Mouse (Mus musculus) gastrocnemius, postnatal 36 days (tissue): ENCODE data around the gene Otoa. TPM values are rescaled to one million over a fixed set of nuclear protein-coding genes. Genes with fewer than 3 reads are reported as not detected.

Source experiments
- DNase-seq, 2 experiments: peaks; one replicate each; pipeline ENCODE4 v3.0.0; 2022
- intact Hi-C: fragments of 180-260 bp; cut with DNase I; formaldehyde crosslinking; loops from one replicate; pipeline ENCODE4 v1.15.1; 2025
- total RNA-seq, 2 experiments: library from RNA; stranded (reverse); gene quantifications; 2 replicates each; pipeline ENCODE4 v1.2.3; 2021

The Otoa gene
- total RNA-seq, 2 experiments from 2014 or later, result 0.20 to 0.28 TPM

DNA sequence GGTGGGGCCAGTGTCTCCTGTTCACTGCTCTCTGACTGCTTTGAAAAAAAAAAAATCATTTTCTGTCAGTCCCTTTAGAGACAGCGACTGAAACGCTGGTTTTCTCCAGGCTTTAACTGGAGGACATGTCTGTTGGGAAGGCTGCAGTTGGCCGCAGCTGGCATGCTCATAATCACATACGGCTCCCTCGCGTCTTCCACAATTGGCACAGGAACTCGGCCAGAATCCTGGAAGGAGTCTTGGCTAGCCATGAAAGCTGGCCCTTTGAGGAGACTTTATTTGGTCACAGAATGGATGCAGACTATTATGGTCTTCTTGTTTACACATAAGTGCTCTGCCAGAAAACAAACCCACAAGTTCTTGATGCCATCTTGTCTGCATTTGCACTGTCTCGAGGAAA, 117.5 kb downstream of the Otoa start:
- intact Hi-C loops, result no loop called here
- DNase-seq, result no peak

DNA sequence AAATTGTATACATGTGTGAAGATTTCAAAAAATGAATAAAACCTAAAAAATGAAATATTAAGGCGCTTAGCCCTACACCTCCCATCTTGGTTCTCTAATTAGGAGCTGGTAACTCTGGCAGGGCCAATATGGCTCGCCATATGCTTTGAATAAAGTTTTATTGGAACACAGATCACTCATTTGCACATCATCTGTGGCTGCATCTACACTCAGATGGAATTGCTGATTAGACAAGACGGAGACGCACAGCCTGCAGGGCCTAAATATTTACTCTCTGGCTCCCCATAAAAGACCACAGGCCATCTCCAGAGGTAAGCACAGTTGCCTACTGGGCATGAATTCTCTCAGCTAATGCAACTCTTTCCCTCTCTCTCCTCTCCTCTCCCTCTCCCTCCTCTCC, 130.4 kb downstream of the Otoa start:
- no peak for DNase-seq
- intact Hi-C loops, result no loop called here

Other genes starting within 250 kb of the Otoa start
- 10 to 100 TPM; 55.7 to 60.3 TPM for gene Eef2k, start 238.8 kb upstream of the Otoa start, total RNA-seq
- 10 to 100 TPM; 10.7 to 11.4 TPM for gene Polr3e, start 163.9 kb upstream of the Otoa start, total RNA-seq
- gene Cdr2, start 99.3 kb upstream of the Otoa start, total RNA-seq, result 1 to 10 TPM; 2.8 to 3.0 TPM
- not detected for gene Mfsd13b, start 99.1 kb upstream of the Otoa start, total RNA-seq
- gene Mettl9, start 47.2 kb upstream of the Otoa start, total RNA-seq, result 10 to 100 TPM; 18.5 to 19.7 TPM
- under 1 TPM; 0.18 to 0.49 TPM for gene Igsf6, start 7.1 kb upstream of the Otoa start, total RNA-seq